Mouse (Mus musculus) right cerebral cortex, postnatal 14 days (tissue): ENCODE measurements around the gene Kif16b.
"Not testable (repeated sequence)": the region's sequence is repeated elsewhere in the genome, so short reads cannot be mapped to it uniquely, and the experiment has no call there.

ENCODE experiments used
- DNase-seq: peaks from one replicate; pipeline ENCODE4 v3.0.0; 2022

The Kif16b gene

DNA sequence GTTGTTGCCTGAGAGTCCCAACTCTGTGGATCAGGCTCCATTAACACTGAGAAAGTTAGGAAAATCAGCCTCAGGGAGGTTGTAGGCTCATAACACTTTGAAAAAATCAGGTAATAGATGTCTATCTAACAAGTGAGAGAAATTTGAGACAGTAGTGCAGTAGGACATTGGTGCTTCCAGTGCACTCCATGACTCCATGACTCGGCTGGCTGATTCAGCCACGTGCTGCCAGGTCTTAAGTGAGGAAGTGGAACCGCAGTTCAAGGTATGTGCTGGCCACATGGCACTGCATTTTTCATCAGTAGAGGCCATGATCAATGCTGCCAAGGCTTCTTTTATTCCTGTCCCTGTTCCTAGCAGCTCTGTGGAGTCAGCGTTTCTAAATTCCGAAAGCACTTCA is 315.5 kb downstream of the Kif16b start:
- DNase-seq = no peak

DNA sequence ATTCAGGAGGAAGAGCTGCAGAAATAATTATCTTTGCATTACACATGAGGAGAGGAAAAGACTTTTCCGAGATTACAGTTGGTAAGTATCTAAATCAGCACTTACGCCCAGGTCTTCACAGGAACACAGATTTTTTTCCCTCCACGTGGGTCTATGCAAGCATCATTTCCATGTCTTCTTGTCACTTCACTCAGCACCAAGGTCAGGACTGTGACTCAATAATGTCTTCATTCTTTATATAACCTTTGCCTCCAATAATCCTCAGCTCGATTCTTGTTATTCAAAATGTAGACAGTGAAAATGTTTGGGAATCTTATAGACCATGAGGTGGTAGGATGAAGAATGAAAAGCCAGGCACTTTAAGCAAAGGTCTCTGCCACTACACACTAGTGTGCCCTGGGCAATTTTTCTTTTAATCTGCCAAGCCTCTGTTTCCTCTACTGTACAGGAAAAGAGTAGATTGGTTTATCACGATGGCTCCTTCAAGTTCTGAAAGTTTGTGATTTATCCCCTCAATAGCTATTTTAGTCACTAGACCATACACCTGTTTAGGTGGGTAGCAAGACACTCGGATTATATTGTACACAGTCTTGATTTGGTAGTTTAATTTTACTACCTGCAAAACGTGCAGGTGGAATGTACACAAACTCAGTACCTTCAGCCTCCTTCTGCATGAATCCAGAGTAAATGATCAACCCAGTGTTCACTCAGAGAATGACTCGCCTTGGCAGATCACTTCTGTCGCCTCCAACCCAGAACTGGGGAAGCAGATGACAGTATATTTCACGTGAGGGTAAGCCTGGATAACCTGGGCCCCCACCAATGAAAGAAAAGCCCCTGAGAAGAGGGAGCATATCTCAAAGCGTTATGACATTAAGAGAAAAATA is 316.2 kb downstream of the Kif16b start:
- DNase-seq = no peak

DNA sequence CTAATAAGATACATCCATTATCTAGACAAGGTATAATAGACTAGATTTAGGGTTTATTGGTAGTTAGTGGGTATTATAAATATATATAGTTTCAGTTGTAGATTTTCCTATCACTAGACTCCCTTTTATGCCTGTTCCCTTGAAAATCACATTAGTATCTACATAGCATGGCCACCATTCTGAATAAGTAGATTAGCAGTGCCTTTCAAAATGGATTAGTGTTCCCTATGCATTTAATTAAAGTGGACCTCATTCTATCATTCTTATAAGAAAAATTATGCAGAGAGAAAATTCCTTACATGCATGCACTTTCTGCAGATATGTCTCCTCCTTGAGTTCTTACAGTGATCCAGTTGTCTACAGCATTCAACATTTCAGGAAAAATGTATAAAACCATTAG is 320.9 kb downstream of the Kif16b start:
- no peak for DNase-seq

DNA sequence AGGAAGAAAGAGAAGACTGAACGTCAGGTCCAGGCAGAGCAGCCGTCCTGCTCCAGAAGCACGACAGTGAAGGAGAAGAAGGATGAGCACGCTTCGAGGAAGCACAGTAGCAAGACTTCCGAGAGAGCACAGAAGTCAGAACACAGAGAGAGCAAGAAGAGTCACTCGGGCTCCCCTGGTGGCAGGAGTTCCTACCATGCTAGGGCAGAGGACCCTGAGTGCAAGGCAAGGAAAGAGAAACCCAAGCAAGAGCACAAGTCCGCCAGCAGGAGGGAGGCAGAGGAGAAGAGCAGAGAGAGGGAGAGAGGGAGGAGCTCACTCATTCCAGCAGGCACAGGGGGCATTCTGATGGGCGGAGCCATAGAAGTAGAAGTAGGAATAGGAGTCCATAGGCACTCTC is 323.9 kb downstream of the Kif16b start:
- DNase-seq = not testable (repeated sequence)

DNA sequence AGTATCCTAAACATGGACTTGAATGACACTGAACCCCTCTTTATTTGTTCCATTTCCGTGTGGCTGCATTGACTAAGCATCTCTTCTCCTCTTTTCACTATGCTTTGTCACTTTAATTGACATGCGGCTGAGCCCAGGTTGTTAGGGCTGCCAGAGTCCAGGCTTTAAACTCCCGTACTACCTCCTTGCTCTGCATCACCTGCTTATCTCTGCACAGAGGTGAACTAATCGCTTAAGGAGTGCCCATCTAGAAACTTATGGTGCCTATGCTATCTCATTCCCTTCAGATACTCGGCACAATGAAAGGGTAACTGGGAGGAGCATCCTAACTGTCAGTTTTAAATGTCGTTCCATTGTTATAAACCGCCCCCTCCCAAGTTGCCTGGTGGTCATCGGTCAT is 331.6 kb downstream of the Kif16b start:
- no peak for DNase-seq
